Mouse (Mus musculus) neural tube, embryonic 14.5 days (tissue): Measurements from ENCODE around the gene Ephb1. TPM values are rescaled to one million over a fixed set of nuclear protein-coding genes. Genes with fewer than 3 reads are reported as not detected.

Experiments
- ATAC-seq: fragments of 200-750 bp; cut with Nextera tagmentation; 2 replicates; pipeline ENCODE4 v1.8.0; 2017; ENCODE audit warnings: low read depth, mild to moderate bottlenecking, moderate TSS enrichment, moderate library complexity
- H3K27ac ChIP-seq: fragments of 300-500 bp; sonication (generic); 2 replicates; pipeline ENCODE4 v1.5.1; 2014; ENCODE audit warnings: low read depth, mild to moderate bottlenecking, control low read depth, low read length, moderate library complexity, mixed read lengths
- H3K27me3 ChIP-seq: fragments of 300-500 bp; sonication (generic); 2 replicates; pipeline ENCODE4 v1.6.1; 2014; ENCODE audit warnings: low read length; ENCODE audit not compliant: control insufficient read depth, insufficient read depth
- H3K36me3 ChIP-seq: fragments of 300-500 bp; sonication (generic); 2 replicates; pipeline ENCODE4 v1.6.1; 2014; ENCODE audit warnings: low read length, mixed read lengths; ENCODE audit not compliant: control insufficient read depth, insufficient read depth
- H3K4me1 ChIP-seq: fragments of 300-500 bp; sonication (generic); 2 replicates; pipeline ENCODE4 v1.6.1; 2014; ENCODE audit warnings: low read length; ENCODE audit not compliant: control insufficient read depth, insufficient read depth
- H3K4me2 ChIP-seq: fragments of 300-500 bp; sonication (generic); 2 replicates; pipeline ENCODE4 v1.6.1; 2014; ENCODE audit warnings: mild to moderate bottlenecking, low read depth, low read length, control low read depth
- H3K4me3 ChIP-seq: fragments of 300-500 bp; sonication (generic); 2 replicates; pipeline ENCODE4 v1.5.1; 2014; ENCODE audit warnings: low read depth, low read length, control low read depth, mixed read lengths
- H3K9ac ChIP-seq: fragments of 300-500 bp; sonication (generic); replicated peaks from 2 replicates; pipeline ENCODE4 v1.6.1; 2014; ENCODE audit warnings: low read depth, mild to moderate bottlenecking, control low read depth, low read length, mixed read lengths
- H3K9me3 ChIP-seq: fragments of 300-500 bp; sonication (generic); 2 replicates; pipeline ENCODE4 v1.6.1; 2016; ENCODE audit warnings: low read length; ENCODE audit not compliant: control insufficient read depth
- WGBS: fragments of 180-500 bp; shearing (Covaris S2); extraction: QIAGEN DNeasy Blood & Tissue Kit; methylation state at CpG from one replicate; pipeline ENCODE4 v1.1.7; 2014; 5-methylcytosine and 5-hydroxymethylcytosine counted together
- polyA plus RNA-seq: library from polyadenylated mRNA; unstranded; fragments of >200 nt; fragmentation: Nextera tagmentation; extraction: Ambion mirVana; gene quantifications from 2 replicates; pipeline ENCODE4 v1.2.1, GENCODE M21; 2014

The Ephb1 gene
- polyA plus RNA-seq, 1 experiment from 2014 or later: 48.7 TPM

GRCm38 (mm10) chr9:102039011-102039733 is 315.3 kb downstream of the Ephb1 start:
- H3K4me2 ChIP-seq: no peak overlapping the region

GRCm38 (mm10) chr9:102036132-102036531 is 318.4 kb downstream of the Ephb1 start:
- Histone ChIP-seq H3K9me3 (no peaks in the 10 kb centered on the region), H3K4me3 (no peak overlapping the region), H3K27me3 (no peaks in the 10 kb centered on the region), H3K4me2 (no peak overlapping the region), H3K27ac (no peak overlapping the region), H3K36me3 (no peaks in the 10 kb centered on the region), H3K4me1 (no peaks in the 10 kb centered on the region), H3K9ac (no peak overlapping the region)
- 59% methylated on average over 5 of the region's 5 CpGs for WGBS
- no peak for ATAC-seq

More at GRCm38 (mm10) chr9:102039011-102039733, 315.3 kb downstream of the Ephb1 start:
- Histone ChIP-seq H3K9ac (no peak overlapping the region), H3K9me3 (no peaks in the 10 kb centered on the region), H3K4me1 (no peaks in the 10 kb centered on the region), H3K27ac (no peak overlapping the region), H3K27me3 (no peaks in the 10 kb centered on the region), H3K36me3 (no peaks in the 10 kb centered on the region), H3K4me3 (no peak overlapping the region)
- whole genome bisulfite sequencing: 64% methylated on average over 6 of the region's 6 CpGs
- ATAC-seq: no peak

GRCm38 (mm10) chr9:102033231-102033630 is 321.3 kb downstream of the Ephb1 start:
- no peaks in the 10 kb centered on the region for H3K9me3 ChIP-seq
- no peak overlapping the region for H3K27ac ChIP-seq
- H3K4me2 ChIP-seq: no peak overlapping the region
- no peak for ATAC-seq
- no peaks in the 10 kb centered on the region for H3K27me3 ChIP-seq
- H3K4me1 ChIP-seq: no peaks in the 10 kb centered on the region
- no peak overlapping the region for H3K4me3 ChIP-seq
- no peaks in the 10 kb centered on the region for H3K36me3 ChIP-seq
- WGBS: 65% methylated on average over 5 of the region's 5 CpGs
- no peak overlapping the region for H3K9ac ChIP-seq

GRCm38 (mm10) chr9:102032376-102032775 is 322.1 kb downstream of the Ephb1 start:
- no peak for ATAC-seq
- 75% methylated on average over 8 of the region's 8 CpGs for WGBS

DNA sequence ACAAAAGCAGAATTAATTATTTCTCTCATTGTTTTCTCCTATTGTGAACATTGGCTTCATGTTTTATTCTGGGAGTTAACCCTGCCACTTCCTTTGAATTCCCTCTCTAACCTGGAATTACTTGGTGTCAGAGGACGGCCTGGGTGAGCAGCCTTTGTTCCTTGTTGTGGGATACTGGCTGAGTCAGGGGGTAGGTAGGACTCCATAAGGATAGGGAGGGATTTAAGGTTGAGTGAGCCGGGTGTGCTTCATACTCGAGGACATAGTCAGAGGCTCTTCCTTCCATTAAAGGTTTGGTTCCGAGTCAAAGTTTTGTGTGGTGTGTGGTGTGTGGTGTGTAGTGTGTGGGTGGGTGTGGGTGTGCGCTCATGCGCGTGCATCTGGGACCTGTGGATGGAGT is 324.8 kb downstream of the Ephb1 start:
- no peaks in the 10 kb centered on the region for H3K9me3 ChIP-seq
- H3K4me3 ChIP-seq: no peak overlapping the region
- no peaks in the 10 kb centered on the region for H3K4me1 ChIP-seq
- H3K27ac ChIP-seq: no peak overlapping the region
- H3K36me3 ChIP-seq: no peaks in the 10 kb centered on the region
- H3K4me2 ChIP-seq: no peak overlapping the region
- 77% methylated on average over 7 of the region's 7 CpGs for WGBS
- no peak overlapping the region for H3K9ac ChIP-seq
- no peak for ATAC-seq
- no peaks in the 10 kb centered on the region for H3K27me3 ChIP-seq

More at GRCm38 (mm10) chr9:102032376-102032775, 322.1 kb downstream of the Ephb1 start:
- Histone ChIP-seq H3K9ac (no peak overlapping the region), H3K27ac (no peak overlapping the region), H3K36me3 (no peaks in the 10 kb centered on the region), H3K9me3 (no peaks in the 10 kb centered on the region), H3K4me1 (no peaks in the 10 kb centered on the region), H3K4me2 (no peak overlapping the region), H3K4me3 (no peak overlapping the region), H3K27me3 (no peaks in the 10 kb centered on the region)

DNA sequence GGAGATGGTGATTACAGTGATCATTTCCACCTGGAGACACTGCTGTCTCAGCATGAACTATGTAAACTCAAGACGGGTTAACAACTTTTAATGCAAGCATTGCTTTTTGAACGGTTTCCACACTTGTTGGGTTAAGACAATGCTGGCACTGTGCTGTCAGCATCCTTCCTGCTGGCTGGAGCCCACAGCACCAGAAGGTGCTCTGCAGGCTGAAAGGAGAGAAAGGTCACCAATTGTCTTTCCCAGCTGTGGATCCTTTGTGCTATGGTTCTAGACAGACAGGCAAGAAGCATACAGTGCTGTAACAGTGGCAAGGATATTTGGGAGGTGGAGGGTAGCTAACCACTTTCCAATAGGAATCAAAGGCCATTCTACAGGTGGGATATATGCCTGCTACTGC is 328.4 kb downstream of the Ephb1 start:
- Histone ChIP-seq H3K9ac (no peak overlapping the region), H3K4me2 (no peak overlapping the region), H3K4me1 (no peaks in the 10 kb centered on the region), H3K27ac (no peak overlapping the region), H3K4me3 (no peak overlapping the region), H3K9me3 (no peaks in the 10 kb centered on the region), H3K27me3 (no peaks in the 10 kb centered on the region), H3K36me3 (no peaks in the 10 kb centered on the region)
- no peak for ATAC-seq
- 60% methylated on average over 2 of the region's 2 CpGs for WGBS

- Histone ChIP-seq H3K4me1 (no peaks in the 10 kb centered on the region), H3K27me3 (no peaks in the 10 kb centered on the region), H3K27ac (no peak overlapping the region), H3K4me3 (no peak overlapping the region), H3K4me2 (no peak overlapping the region), H3K36me3 (no peaks in the 10 kb centered on the region), H3K9ac (no peak overlapping the region), H3K9me3 (no peaks in the 10 kb centered on the region)
- 91% methylated on average over 6 of the region's 6 CpGs for WGBS
- no peak for ATAC-seq
Measured at GRCm38 (mm10) chr9:102025141-102025540, 329.4 kb downstream of the Ephb1 start.

GRCm38 (mm10) chr9:102015516-102015915 is 339.0 kb downstream of the Ephb1 start:
- Histone ChIP-seq H3K4me1 (no peaks in the 10 kb centered on the region), H3K27me3 (no peaks in the 10 kb centered on the region), H3K4me3 (no peak overlapping the region), H3K36me3 (no peaks in the 10 kb centered on the region), H3K9me3 (no peaks in the 10 kb centered on the region), H3K4me2 (no peak overlapping the region), H3K27ac (no peak overlapping the region), H3K9ac (no peak overlapping the region)
- ATAC-seq: no peak

- no peaks in the 10 kb centered on the region for H3K36me3 ChIP-seq
- no peak overlapping the region for H3K9ac ChIP-seq
- no peak overlapping the region for H3K4me3 ChIP-seq
- no peaks in the 10 kb centered on the region for H3K4me1 ChIP-seq
- H3K9me3 ChIP-seq: no peaks in the 10 kb centered on the region
- WGBS: 79% methylated on average over 10 of the region's 10 CpGs
- no peak overlapping the region for H3K4me2 ChIP-seq
- no peak overlapping the region for H3K27ac ChIP-seq
- H3K27me3 ChIP-seq: no peaks in the 10 kb centered on the region
- ATAC-seq: no peak
Measured at GRCm38 (mm10) chr9:102007706-102008105, 346.8 kb downstream of the Ephb1 start.
